Mouse (Mus musculus): ENCODE measurements at regions not wholly inside any gene's neighbourhood (a gene's known extent, or its start where the extent isn't known, plus 50 kb on each side); places are given as distances from the start of the nearest gene placed in this dataset.
A peak's percentile ranks its signal among the peaks of the same experiment; 100 is the strongest.
"Not testable (repeated sequence)": the region's sequence is repeated elsewhere in the genome, so short reads cannot be mapped to it uniquely, and the experiment has no call there.

DNA sequence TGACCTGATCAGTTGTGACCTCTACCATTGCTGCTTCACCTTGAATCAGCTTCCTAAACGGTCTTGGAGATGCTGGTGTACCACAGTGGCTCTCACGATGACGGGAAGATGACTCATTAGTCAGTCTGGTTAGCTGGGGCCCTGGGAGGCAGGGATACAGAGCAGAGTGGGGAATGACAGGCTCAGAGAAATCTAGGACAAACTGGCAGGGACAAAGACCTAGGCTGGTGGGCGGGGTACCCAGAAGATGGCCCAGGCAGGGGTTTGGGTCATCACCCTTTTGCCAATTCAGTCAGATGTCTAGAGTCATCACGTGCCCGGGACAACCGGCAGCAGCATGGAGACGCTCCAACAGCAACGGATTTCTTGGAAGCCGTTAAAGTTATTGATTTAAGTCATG is 83.4 kb upstream of the Max start:
- no peak overlapping the region for H3K4me2 ChIP-seq
- no peak overlapping the region for H3K9ac ChIP-seq
- 68% methylated on average over 10 of the region's 10 CpGs for WGBS
- H3K4me1 ChIP-seq = no peaks in the 10 kb centered on the region
- H3K27ac ChIP-seq = no peak overlapping the region
- no peak for ATAC-seq (ENCODE audit: insufficient read depth, low FRiP score, low read depth)
- H3K4me3 ChIP-seq (replicated peaks) = no peak overlapping the region
- no peaks in the 10 kb centered on the region for H3K27me3 ChIP-seq (replicated peaks)
- no peaks in the 10 kb centered on the region for H3K36me3 ChIP-seq
- no peaks in the 10 kb centered on the region for H3K9me3 ChIP-seq

DNA sequence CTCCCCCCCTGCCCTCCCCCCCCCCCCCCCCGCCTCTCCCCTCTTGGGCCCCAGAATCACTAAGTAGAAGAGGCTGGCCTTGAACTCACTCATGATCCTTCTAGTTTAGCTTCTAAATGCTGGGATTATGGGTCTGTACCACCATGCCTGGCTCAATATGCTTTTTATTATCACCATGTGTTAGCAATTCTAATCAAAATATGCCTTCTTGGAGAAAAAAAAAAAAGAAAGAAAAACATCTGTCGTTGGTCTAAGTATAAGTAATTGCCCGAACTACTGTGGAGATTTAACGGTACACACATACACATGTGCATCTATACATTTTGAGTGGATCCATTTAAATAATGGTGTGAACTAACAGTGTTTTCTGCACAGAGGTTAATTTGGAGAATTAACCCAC is 80.4 kb upstream of the Max start:
- 61% methylated on average over 3 of the region's 4 CpGs for WGBS
- Histone ChIP-seq H3K4me3 (replicated peaks) (no peak overlapping the region), H3K4me1 (no peaks in the 10 kb centered on the region), H3K9me3 (no peaks in the 10 kb centered on the region), H3K4me2 (no peak overlapping the region), H3K9ac (no peak overlapping the region), H3K27me3 (replicated peaks) (no peaks in the 10 kb centered on the region), H3K36me3 (no peaks in the 10 kb centered on the region), H3K27ac (no peak overlapping the region)
- no peak for ATAC-seq (ENCODE audit: insufficient read depth, low FRiP score, low read depth)

DNA sequence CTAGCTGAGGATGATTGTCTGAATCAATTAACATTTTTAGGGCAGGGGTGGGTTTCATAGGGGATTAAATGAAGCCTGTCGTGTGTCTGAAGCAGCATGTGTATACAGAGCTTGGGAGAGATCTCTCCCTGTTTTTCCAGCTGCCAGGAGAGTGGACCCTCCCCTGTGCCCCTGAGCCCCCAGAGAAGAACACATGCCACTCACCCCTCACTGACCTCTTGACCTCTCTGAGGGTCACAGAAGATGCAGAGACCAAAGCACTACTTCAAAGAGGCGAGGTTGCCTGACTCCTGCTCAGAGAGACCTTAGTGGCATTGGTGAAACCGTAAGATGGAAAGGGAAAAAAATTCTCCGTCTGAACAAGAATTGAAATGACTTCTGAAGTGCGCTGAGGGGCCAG is 79.1 kb upstream of the Max start:
- 47% methylated on average over 5 of the region's 5 CpGs for WGBS
- no peak overlapping the region for H3K27ac ChIP-seq
- no peak overlapping the region for H3K4me3 ChIP-seq (replicated peaks)
- H3K4me2 ChIP-seq = no peak overlapping the region
- H3K27me3 ChIP-seq (replicated peaks) = no peaks in the 10 kb centered on the region
- H3K4me1 ChIP-seq = no peaks in the 10 kb centered on the region
- H3K9me3 ChIP-seq = no peaks in the 10 kb centered on the region
- no peaks in the 10 kb centered on the region for H3K36me3 ChIP-seq
- H3K9ac ChIP-seq = no peak overlapping the region
- no peak for ATAC-seq (ENCODE audit: insufficient read depth, low FRiP score, low read depth)

DNA sequence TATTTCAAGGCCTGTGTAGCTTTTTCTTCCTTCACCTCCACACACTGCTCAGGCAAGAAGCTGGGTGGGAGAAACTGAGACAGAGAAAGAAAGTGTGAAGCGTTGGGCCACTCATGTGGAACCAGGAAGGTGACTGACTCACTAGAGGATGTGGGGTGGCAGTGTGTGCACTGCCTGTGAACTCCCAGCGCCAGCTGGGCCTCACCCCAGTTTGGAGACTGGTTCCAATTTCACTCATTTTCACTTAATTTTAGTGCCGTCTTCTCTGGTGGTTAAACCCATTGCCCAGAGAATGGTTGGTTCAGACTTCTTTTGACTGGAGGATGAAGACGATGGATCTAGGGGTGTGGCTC is 77.9 kb upstream of the Max start:
- Histone ChIP-seq H3K27me3 (replicated peaks) (no peaks in the 10 kb centered on the region), H3K36me3 (no peaks in the 10 kb centered on the region), H3K4me2 (no peak overlapping the region), H3K4me1 (no peaks in the 10 kb centered on the region), H3K9me3 (no peaks in the 10 kb centered on the region), H3K27ac (no peak overlapping the region), H3K9ac (no peak overlapping the region), H3K4me3 (replicated peaks) (no peak overlapping the region)
- ATAC-seq (ENCODE audit: insufficient read depth, low FRiP score, low read depth) = no peak
- 87% methylated on average over 4 of the region's 4 CpGs for WGBS

DNA sequence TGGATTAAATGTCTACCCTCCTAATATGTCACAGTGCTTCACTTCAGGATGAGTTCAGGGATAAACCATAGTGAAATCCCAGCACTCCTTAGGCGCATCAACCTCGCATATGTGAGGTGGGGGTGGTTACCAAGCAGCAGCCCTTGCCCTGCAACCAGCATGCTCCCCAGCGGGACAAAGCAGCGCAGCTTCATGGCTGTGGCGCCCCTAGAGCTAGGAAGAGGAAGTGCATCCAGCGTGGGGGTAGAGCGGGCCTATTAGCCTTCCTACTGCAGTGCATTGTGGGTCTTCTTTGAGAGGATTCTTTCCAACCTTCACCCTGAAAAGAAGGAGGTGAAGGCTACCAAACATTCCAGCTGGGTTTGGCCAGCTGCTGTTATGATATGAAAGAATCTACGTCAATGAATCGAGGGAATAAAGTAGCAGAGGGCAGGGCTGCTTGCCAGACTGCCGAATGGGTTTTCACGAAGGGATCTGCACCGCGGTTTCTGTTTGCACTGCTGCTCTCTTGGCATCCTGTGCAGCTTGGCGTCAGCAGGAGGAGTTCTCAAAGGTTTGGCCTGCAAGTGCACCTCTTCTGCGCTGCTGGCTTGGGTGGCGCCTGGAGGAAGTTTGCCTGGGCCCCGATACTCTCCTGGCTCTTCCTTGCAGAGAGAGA is 77.4 kb upstream of the Max start:
- no peaks in the 10 kb centered on the region for H3K27me3 ChIP-seq (replicated peaks)
- no peak for ATAC-seq (ENCODE audit: insufficient read depth, low FRiP score, low read depth)
- no peak overlapping the region for H3K4me2 ChIP-seq
- H3K4me1 ChIP-seq = no peaks in the 10 kb centered on the region
- H3K9ac ChIP-seq = no peak overlapping the region
- no peaks in the 10 kb centered on the region for H3K36me3 ChIP-seq
- WGBS = 67% methylated on average over 17 of the region's 17 CpGs
- no peak overlapping the region for H3K27ac ChIP-seq
- no peaks in the 10 kb centered on the region for H3K9me3 ChIP-seq
- no peak overlapping the region for H3K4me3 ChIP-seq (replicated peaks)

DNA sequence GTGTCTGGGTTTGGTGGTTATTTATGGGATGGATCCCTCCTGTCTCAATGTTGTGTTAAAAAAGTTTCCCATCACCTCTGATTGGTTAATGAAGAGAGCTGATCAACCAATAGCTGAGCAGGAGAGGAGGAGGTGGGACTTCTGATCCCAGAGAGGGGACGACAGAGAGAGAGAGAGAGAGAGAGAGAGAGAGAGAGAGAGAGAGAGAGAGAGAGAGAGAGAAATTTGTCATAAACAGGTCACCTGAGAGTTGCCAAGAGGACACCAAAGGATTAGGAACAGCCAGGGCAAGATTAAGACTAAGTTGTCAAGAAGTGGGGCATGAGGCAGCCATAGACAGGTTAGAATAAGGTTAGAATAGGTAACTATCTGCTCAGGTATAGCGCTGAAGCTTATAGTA is 73.7 kb upstream of the Max start:
- Histone ChIP-seq H3K4me2 (no peak overlapping the region), H3K27ac (no peak overlapping the region), H3K36me3 (no peaks in the 10 kb centered on the region), H3K4me1 (no peaks in the 10 kb centered on the region), H3K4me3 (replicated peaks) (no peak overlapping the region), H3K9ac (no peak overlapping the region), H3K9me3 (no peaks in the 10 kb centered on the region), H3K27me3 (replicated peaks) (no peaks in the 10 kb centered on the region)
- no peak for ATAC-seq (ENCODE audit: insufficient read depth, low FRiP score, low read depth)
- WGBS = 47% methylated on average over 2 of the region's 2 CpGs

DNA sequence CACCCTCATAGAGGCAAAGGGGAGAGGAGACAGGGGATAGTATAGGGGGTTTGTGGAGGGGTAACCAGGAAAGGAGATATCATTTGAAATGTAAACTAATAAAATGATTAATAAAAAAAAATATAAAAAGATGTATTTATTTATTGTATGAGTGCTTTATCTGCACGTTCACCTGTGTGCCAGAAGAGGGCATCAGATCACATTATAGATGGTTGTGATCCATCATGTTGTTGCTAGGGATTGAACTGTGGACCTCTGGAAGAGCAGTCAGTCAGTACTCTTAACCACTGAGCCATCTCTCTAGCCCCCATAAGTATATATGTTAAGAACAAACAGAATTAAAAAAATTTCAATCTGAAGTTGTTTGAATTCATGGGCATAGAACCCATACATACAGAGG is 69.4 kb upstream of the Max start:
- Histone ChIP-seq H3K27me3 (replicated peaks) (no peaks in the 10 kb centered on the region), H3K9ac (no peak overlapping the region), H3K4me3 (replicated peaks) (no peak overlapping the region), H3K9me3 (no peaks in the 10 kb centered on the region), H3K36me3 (no peaks in the 10 kb centered on the region), H3K27ac (no peak overlapping the region), H3K4me1 (no peaks in the 10 kb centered on the region), H3K4me2 (no peak overlapping the region)
- WGBS = 74% methylated on average over 1 of the region's 1 CpGs
- no peak for ATAC-seq (ENCODE audit: insufficient read depth, low FRiP score, low read depth)

DNA sequence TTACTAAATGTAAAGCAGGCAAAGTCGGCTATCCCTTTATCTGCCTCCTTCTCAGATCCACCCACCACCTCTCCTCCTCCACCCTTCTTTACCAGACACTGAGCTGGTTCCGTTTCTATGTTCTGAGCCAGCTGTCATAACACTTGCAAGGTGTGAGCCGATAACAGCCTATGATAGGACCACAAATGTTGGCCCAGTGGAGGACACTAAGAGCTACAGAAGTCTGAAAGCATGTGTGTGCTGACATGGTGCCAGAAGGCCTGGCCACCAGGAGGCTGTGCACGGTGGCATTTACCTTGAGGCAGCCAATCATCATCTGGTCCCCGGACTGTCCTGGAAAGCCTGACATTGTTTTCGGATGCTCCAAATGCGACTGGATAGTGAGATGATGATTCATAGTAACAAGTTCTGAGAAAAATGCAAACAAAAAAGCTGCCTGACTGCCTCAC is 63.5 kb upstream of the Max start:
- no peaks in the 10 kb centered on the region for H3K9me3 ChIP-seq
- no peak for ATAC-seq (ENCODE audit: insufficient read depth, low FRiP score, low read depth)
- H3K27ac ChIP-seq = no peak overlapping the region
- no peaks in the 10 kb centered on the region for H3K4me1 ChIP-seq
- H3K4me2 ChIP-seq = no peak overlapping the region
- no peaks in the 10 kb centered on the region for H3K36me3 ChIP-seq
- H3K27me3 ChIP-seq (replicated peaks) = no peaks in the 10 kb centered on the region
- no peak overlapping the region for H3K4me3 ChIP-seq (replicated peaks)
- 68% methylated on average over 7 of the region's 7 CpGs for WGBS
- no peak overlapping the region for H3K9ac ChIP-seq

DNA sequence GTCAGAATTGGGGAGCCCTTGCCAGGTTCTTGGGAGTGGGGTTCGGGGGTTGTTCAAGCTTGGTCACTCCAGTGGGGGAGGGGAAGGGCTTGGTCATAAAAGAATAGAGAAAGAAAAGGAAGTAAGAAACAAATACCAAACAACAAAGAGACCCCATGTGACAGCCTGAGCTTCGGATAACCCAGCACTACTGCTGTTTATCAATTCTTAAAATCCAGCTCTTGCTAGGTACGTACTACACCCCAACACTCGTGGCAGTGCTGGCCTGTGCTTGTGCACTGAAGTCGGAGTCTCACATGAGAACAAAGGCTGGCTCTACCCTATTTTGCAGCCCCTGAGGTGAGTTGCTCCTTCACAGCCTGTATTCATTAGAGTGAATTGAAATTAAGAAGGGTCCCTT is 60.5 kb upstream of the Max start:
- H3K4me2 ChIP-seq = no peak overlapping the region
- H3K27ac ChIP-seq = no peak overlapping the region
- no peaks in the 10 kb centered on the region for H3K36me3 ChIP-seq
- H3K9me3 ChIP-seq = no peaks in the 10 kb centered on the region
- H3K9ac ChIP-seq = no peak overlapping the region
- no peaks in the 10 kb centered on the region for H3K27me3 ChIP-seq (replicated peaks)
- 69% methylated on average over 5 of the region's 5 CpGs for WGBS
- H3K4me3 ChIP-seq (replicated peaks) = no peak overlapping the region
- no peak for ATAC-seq (ENCODE audit: insufficient read depth, low FRiP score, low read depth)
- H3K4me1 ChIP-seq = no peaks in the 10 kb centered on the region

DNA sequence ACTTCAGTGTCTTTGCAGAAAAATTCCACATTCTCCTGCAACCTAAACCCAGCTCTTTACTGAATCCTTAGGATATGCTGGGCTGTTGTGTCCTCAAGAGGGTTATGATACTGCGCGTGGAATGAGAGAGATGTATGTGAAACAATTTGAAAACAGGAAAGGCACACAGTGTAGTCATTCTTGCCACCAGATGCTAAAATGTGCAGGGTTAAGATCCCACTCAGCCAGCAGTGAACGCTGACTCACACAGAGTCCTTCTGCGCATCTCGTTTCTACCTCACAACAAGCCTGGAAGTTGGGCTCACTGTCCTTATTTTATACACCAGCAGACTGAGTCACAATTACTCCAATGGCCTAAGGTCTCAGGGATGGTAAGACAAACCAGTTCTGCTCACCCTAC is 59.9 kb upstream of the Max start:
- H3K4me3 ChIP-seq (replicated peaks) = no peak overlapping the region
- whole genome bisulfite sequencing = 82% methylated on average over 5 of the region's 5 CpGs
- H3K27me3 ChIP-seq (replicated peaks) = no peaks in the 10 kb centered on the region
- H3K36me3 ChIP-seq = no peaks in the 10 kb centered on the region
- no peaks in the 10 kb centered on the region for H3K4me1 ChIP-seq
- H3K27ac ChIP-seq = no peak overlapping the region
- no peaks in the 10 kb centered on the region for H3K9me3 ChIP-seq
- no peak for ATAC-seq (ENCODE audit: insufficient read depth, low FRiP score, low read depth)
- no peak overlapping the region for H3K4me2 ChIP-seq
- no peak overlapping the region for H3K9ac ChIP-seq

DNA sequence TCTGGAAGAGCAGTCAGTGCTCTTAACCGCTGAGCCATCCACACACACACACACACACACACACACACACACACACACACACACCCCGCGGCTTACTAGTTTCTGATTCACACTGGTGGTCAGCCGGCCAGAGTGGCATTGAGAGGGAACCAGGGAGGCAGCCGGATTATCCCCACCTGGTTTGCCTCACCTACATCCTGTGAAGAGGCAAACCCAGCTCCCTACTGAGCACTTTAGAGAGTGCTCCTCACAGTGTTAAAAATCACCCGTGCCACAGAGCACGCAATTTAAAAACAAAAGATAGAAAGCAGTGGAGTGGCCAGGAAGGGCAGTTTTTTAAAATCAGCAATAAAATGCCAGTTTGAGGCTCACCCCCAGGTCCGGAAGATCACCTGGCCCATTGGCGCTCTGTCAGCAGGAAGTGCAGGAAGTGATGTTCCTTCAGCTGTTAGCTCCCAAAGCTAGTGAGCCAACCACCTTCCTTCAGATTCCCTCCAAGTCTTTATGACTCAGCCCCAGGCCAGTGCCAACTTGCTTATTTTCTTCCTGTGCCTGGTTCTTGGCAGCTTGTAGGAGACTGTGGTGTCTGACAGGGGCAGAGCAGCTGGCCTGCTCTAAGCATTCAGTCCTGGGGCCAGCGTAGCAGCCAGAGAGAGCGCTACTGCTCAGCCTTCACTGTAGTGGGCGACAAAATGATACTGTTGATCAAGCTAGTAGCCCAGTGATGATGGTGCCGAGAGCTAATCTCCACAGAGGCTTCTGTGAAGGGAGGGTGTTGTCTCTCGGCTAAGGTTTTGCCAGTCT is 57.9 kb upstream of the Max start:
- H3K27ac ChIP-seq = no peak overlapping the region
- no peak overlapping the region for H3K4me2 ChIP-seq
- no peak overlapping the region for H3K9ac ChIP-seq
- H3K4me3 ChIP-seq (replicated peaks) = no peak overlapping the region
- 56% methylated on average over 14 of the region's 14 CpGs for WGBS
- no peaks in the 10 kb centered on the region for H3K9me3 ChIP-seq
- no peaks in the 10 kb centered on the region for H3K27me3 ChIP-seq (replicated peaks)
- no peaks in the 10 kb centered on the region for H3K4me1 ChIP-seq
- no peaks in the 10 kb centered on the region for H3K36me3 ChIP-seq
- ATAC-seq (ENCODE audit: insufficient read depth, low FRiP score, low read depth) = no peak

DNA sequence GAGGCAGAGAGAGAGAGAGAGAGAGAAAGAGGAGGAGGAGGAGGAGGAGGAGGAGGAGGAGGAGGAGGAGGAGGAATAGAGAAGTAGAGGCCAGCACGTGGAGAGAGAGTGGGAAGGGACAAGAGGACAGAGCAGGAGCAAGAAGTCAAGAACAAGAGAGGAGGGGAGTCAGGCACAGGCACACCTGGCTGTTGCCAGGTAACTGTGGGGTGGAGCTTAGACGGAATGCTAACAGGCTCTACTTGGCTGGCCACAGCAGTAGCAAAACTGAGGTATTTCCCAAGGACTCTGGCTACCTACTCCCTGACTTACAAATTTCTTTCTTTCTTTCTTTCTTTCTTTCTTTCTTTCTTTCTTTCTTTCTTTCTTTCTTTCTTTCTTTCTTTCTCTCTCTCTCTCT is 57.1 kb upstream of the Max start:
- H3K36me3 ChIP-seq; H3K4me2 ChIP-seq; H3K9ac ChIP-seq; H3K9me3 ChIP-seq; H3K4me1 ChIP-seq; H3K27me3 ChIP-seq (replicated peaks); H3K27ac ChIP-seq; H3K4me3 ChIP-seq (replicated peaks): not testable (repeated sequence)
- ATAC-seq (ENCODE audit: insufficient read depth, low FRiP score, low read depth) = 0 out of 2 replicates have a peak, but pooled peaks have one; percentile 39
- WGBS = 26% methylated on average over 2 of the region's 2 CpGs

DNA sequence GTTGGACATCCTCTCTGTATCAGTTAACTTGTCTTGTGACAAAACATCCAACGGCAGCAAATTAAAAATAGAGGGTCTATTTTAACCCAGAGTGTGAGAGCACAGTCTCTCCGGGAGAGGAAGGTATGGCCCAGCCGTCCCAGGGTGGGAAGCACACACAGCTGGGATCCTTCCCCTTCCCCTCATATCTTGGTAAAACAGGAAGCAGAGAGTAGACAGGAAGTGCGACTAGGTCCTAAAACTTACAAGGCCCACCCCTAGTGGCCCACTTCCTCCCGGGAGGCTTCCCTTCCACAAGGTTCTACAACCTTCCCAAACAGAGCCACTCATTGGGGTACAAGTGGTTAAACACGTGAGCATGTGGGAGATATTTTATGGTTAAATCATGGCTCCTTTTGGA is 56.4 kb upstream of the Max start:
- Histone ChIP-seq H3K4me3 (replicated peaks) (no peak overlapping the region), H3K36me3 (no peaks in the 10 kb centered on the region), H3K27me3 (replicated peaks) (no peaks in the 10 kb centered on the region), H3K9me3 (no peaks in the 10 kb centered on the region), H3K27ac (no peak overlapping the region), H3K9ac (no peak overlapping the region), H3K4me1 (no peaks in the 10 kb centered on the region), H3K4me2 (no peak overlapping the region)
- ATAC-seq (ENCODE audit: insufficient read depth, low FRiP score, low read depth) = no peak
- 59% methylated on average over 6 of the region's 6 CpGs for WGBS
